Mouse (Mus musculus): Measurements from ENCODE around the gene Parp11. TPM values are rescaled to one million over a fixed set of nuclear protein-coding genes. Genes with fewer than 3 reads are reported as not detected.

The Parp11 gene
- polyA plus RNA-seq, 1 experiment from 2014 or later: 85.8 TPM

GRCm38 (mm10) chr6:127455440-127455839, 8.8 kb downstream of the Parp11 start:
- H3K9me3 ChIP-seq (ENCODE audit: control insufficient read depth, low read length): no peaks in the 10 kb centered on the region
- peaks cover 11% of the 10 kb centered on the region; the same call in 1 of the 2 replicates for H3K4me1 ChIP-seq (replicated peaks; ENCODE audit: control insufficient read depth, insufficient read depth, low read length)
- no peak overlapping the region for H3K4me2 ChIP-seq (replicated peaks)
- WGBS: 96% methylated on average over 4 of the region's 4 CpGs
- H3K27ac ChIP-seq: no peak overlapping the region
- DNase-seq (ENCODE audit: low spot score): no peak
- H3K9ac ChIP-seq: no peak overlapping the region
- H3K27me3 ChIP-seq (ENCODE audit: control insufficient read depth, insufficient read depth, low read length): no peaks in the 10 kb centered on the region
- ATAC-seq (ENCODE audit: low FRiP score): no peak
- H3K36me3 ChIP-seq (replicated peaks; ENCODE audit: control insufficient read depth, insufficient read depth): no peaks in the 10 kb centered on the region
- H3K4me3 ChIP-seq (replicated peaks; ENCODE audit: low read length): no peak overlapping the region

- no peak overlapping the region for H3K27ac ChIP-seq
- no peak overlapping the region for H3K9ac ChIP-seq
- no peaks in the 10 kb centered on the region for H3K36me3 ChIP-seq (replicated peaks; ENCODE audit: control insufficient read depth, insufficient read depth)
- DNase-seq (ENCODE audit: low spot score): no peak
- H3K9me3 ChIP-seq (ENCODE audit: control insufficient read depth, low read length): no peaks in the 10 kb centered on the region
- H3K4me1 ChIP-seq (replicated peaks; ENCODE audit: control insufficient read depth, insufficient read depth, low read length): peaks cover 11% of the 10 kb centered on the region; the same call in 1 of the 2 replicates
- no peaks in the 10 kb centered on the region for H3K27me3 ChIP-seq (ENCODE audit: control insufficient read depth, insufficient read depth, low read length)
- whole genome bisulfite sequencing: 98% methylated on average over 2 of the region's 2 CpGs
- H3K4me3 ChIP-seq (replicated peaks; ENCODE audit: low read length): no peak overlapping the region
- H3K4me2 ChIP-seq (replicated peaks): no peak overlapping the region
- ATAC-seq (ENCODE audit: low FRiP score): no peak
Measured at GRCm38 (mm10) chr6:127456769-127457168, 10.1 kb downstream of the Parp11 start.

GRCm38 (mm10) chr6:127459776-127460175, 13.1 kb downstream of the Parp11 start:
- H3K27me3 ChIP-seq (ENCODE audit: control insufficient read depth, insufficient read depth, low read length): no peaks in the 10 kb centered on the region
- H3K4me2 ChIP-seq (replicated peaks): no peak overlapping the region
- H3K36me3 ChIP-seq (replicated peaks; ENCODE audit: control insufficient read depth, insufficient read depth): no peaks in the 10 kb centered on the region
- no peaks in the 10 kb centered on the region for H3K9me3 ChIP-seq (ENCODE audit: control insufficient read depth, low read length)
- H3K27ac ChIP-seq: no peak overlapping the region
- no peak overlapping the region for H3K9ac ChIP-seq
- peaks cover 6% of the 10 kb centered on the region for H3K4me1 ChIP-seq (replicated peaks; ENCODE audit: control insufficient read depth, insufficient read depth, low read length)
- WGBS: 94% methylated on average over 2 of the region's 2 CpGs
- DNase-seq (ENCODE audit: low spot score) (no peak), ATAC-seq (ENCODE audit: low FRiP score) (no peak)
- H3K4me3 ChIP-seq (replicated peaks; ENCODE audit: low read length): no peak overlapping the region

- Histone ChIP-seq H3K9me3 (ENCODE audit: control insufficient read depth, low read length) (no peaks in the 10 kb centered on the region), H3K4me3 (replicated peaks; ENCODE audit: low read length) (no peak overlapping the region), H3K36me3 (replicated peaks; ENCODE audit: control insufficient read depth, insufficient read depth) (0 out of 2 replicates have a peak, but pooled peaks cover 3% of the 10 kb centered on the region), H3K27ac (no peak overlapping the region), H3K4me2 (replicated peaks) (no peak overlapping the region), H3K4me1 (replicated peaks; ENCODE audit: control insufficient read depth, insufficient read depth, low read length) (peaks cover 5% of the 10 kb centered on the region), H3K9ac (no peak overlapping the region), H3K27me3 (ENCODE audit: control insufficient read depth, insufficient read depth, low read length) (no peaks in the 10 kb centered on the region)
- ATAC-seq (ENCODE audit: low FRiP score) (no peak), DNase-seq (ENCODE audit: low spot score) (no peak)
- 91% methylated on average over 4 of the region's 4 CpGs for WGBS
Measured at GRCm38 (mm10) chr6:127461491-127461890, 14.9 kb downstream of the Parp11 start.

GRCm38 (mm10) chr6:127462251-127462650, 15.6 kb downstream of the Parp11 start:
- peaks cover 11% of the 10 kb centered on the region for H3K4me1 ChIP-seq (replicated peaks; ENCODE audit: control insufficient read depth, insufficient read depth, low read length)

GRCm38 (mm10) chr6:127463273-127464001, 16.8 kb downstream of the Parp11 start:
- H3K4me3 ChIP-seq (replicated peaks; ENCODE audit: low read length): no peak overlapping the region
- H3K36me3 ChIP-seq (replicated peaks; ENCODE audit: control insufficient read depth, insufficient read depth): 0 out of 2 replicates have a peak, but pooled peaks cover 3% of the 10 kb centered on the region
- H3K27me3 ChIP-seq (ENCODE audit: control insufficient read depth, insufficient read depth, low read length): no peaks in the 10 kb centered on the region
- DNase-seq (ENCODE audit: low spot score) (no peak), ATAC-seq (ENCODE audit: low FRiP score) (no peak)
- no peak overlapping the region for H3K9ac ChIP-seq
- no peaks in the 10 kb centered on the region for H3K9me3 ChIP-seq (ENCODE audit: control insufficient read depth, low read length)
- H3K4me2 ChIP-seq (replicated peaks): no peak overlapping the region
- peaks cover 11% of the 10 kb centered on the region for H3K4me1 ChIP-seq (replicated peaks; ENCODE audit: control insufficient read depth, insufficient read depth, low read length)
- WGBS: 58% methylated on average over 21 of the region's 21 CpGs
- H3K27ac ChIP-seq: no peak overlapping the region

More at GRCm38 (mm10) chr6:127462251-127462650, 15.6 kb downstream of the Parp11 start:
- H3K9me3 ChIP-seq (ENCODE audit: control insufficient read depth, low read length): no peaks in the 10 kb centered on the region
- 0 out of 2 replicates have a peak, but pooled peaks cover 3% of the 10 kb centered on the region for H3K36me3 ChIP-seq (replicated peaks; ENCODE audit: control insufficient read depth, insufficient read depth)
- no peak for DNase-seq (ENCODE audit: low spot score)
- 87% methylated on average over 6 of the region's 6 CpGs for WGBS
- H3K27me3 ChIP-seq (ENCODE audit: control insufficient read depth, insufficient read depth, low read length): no peaks in the 10 kb centered on the region
- no peak for ATAC-seq (ENCODE audit: low FRiP score)
- H3K4me3 ChIP-seq (replicated peaks; ENCODE audit: low read length): no peak overlapping the region
- H3K9ac ChIP-seq: no peak overlapping the region
- no peak overlapping the region for H3K4me2 ChIP-seq (replicated peaks)
- no peak overlapping the region for H3K27ac ChIP-seq

- Histone ChIP-seq H3K4me1 (replicated peaks; ENCODE audit: control insufficient read depth, insufficient read depth, low read length) (peaks cover 11% of the 10 kb centered on the region), H3K4me2 (replicated peaks) (no peak overlapping the region), H3K27me3 (ENCODE audit: control insufficient read depth, insufficient read depth, low read length) (no peaks in the 10 kb centered on the region), H3K4me3 (replicated peaks; ENCODE audit: low read length) (no peak overlapping the region), H3K27ac (no peak overlapping the region), H3K36me3 (replicated peaks; ENCODE audit: control insufficient read depth, insufficient read depth) (0 out of 2 replicates have a peak, but pooled peaks cover 8% of the 10 kb centered on the region), H3K9ac (no peak overlapping the region), H3K9me3 (ENCODE audit: control insufficient read depth, low read length) (no peaks in the 10 kb centered on the region)
- DNase-seq (ENCODE audit: low spot score) (no peak), ATAC-seq (ENCODE audit: low FRiP score) (no peak)
- WGBS: 88% methylated on average over 7 of the region's 7 CpGs
Measured at GRCm38 (mm10) chr6:127464523-127464922, 17.9 kb downstream of the Parp11 start.

- 45% methylated on average over 4 of the region's 4 CpGs for WGBS
- ATAC-seq (ENCODE audit: low FRiP score): no peak
- Histone ChIP-seq H3K27me3 (ENCODE audit: control insufficient read depth, insufficient read depth, low read length) (no peaks in the 10 kb centered on the region), H3K27ac (peak overlapping the region; percentile 26; the same call in 1 of the 2 replicates), H3K4me1 (replicated peaks; ENCODE audit: control insufficient read depth, insufficient read depth, low read length) (peaks cover 11% of the 10 kb centered on the region), H3K4me2 (replicated peaks) (no peak overlapping the region), H3K36me3 (replicated peaks; ENCODE audit: control insufficient read depth, insufficient read depth) (peaks cover 14% of the 10 kb centered on the region; the same call in 1 of the 2 replicates), H3K4me3 (replicated peaks; ENCODE audit: low read length) (no peak overlapping the region), H3K9ac (no peak overlapping the region), H3K9me3 (ENCODE audit: control insufficient read depth, low read length) (no peaks in the 10 kb centered on the region)
- no peak for DNase-seq (ENCODE audit: low spot score)
Measured at GRCm38 (mm10) chr6:127466749-127467310, 20.2 kb downstream of the Parp11 start.

- Histone ChIP-seq H3K36me3 (replicated peaks; ENCODE audit: control insufficient read depth, insufficient read depth) (peaks cover 25% of the 10 kb centered on the region; the same call in 1 of the 2 replicates), H3K27me3 (ENCODE audit: control insufficient read depth, insufficient read depth, low read length) (no peaks in the 10 kb centered on the region), H3K4me2 (replicated peaks) (no peak overlapping the region), H3K4me3 (replicated peaks; ENCODE audit: low read length) (no peak overlapping the region), H3K9me3 (ENCODE audit: control insufficient read depth, low read length) (no peaks in the 10 kb centered on the region), H3K27ac (no peak overlapping the region), H3K4me1 (replicated peaks; ENCODE audit: control insufficient read depth, insufficient read depth, low read length) (peaks cover under 1% of the 10 kb centered on the region; the same call in 1 of the 2 replicates), H3K9ac (no peak overlapping the region)
- DNase-seq (ENCODE audit: low spot score): no peak
- WGBS: 86% methylated on average over 4 of the region's 4 CpGs
- no peak for ATAC-seq (ENCODE audit: low FRiP score)
Measured at GRCm38 (mm10) chr6:127472078-127472477, 25.4 kb downstream of the Parp11 start.

All from hindbrain, embryonic 14.5 days (tissue).